Mouse (Mus musculus) stomach, postnatal 0 days (tissue): ENCODE measurements at regions not wholly inside any gene's neighbourhood (a gene's known extent, or its start where the extent isn't known, plus 50 kb on each side); places are given as distances from the start of the nearest gene placed in this dataset.

ENCODE experiments used
- CTCF ChIP-seq: IDR thresholded peaks from 2 replicates; pipeline ENCODE4 v1.5.1; 2016; ENCODE audit warnings: antibody characterized with exemption, low read depth, mild to moderate bottlenecking, moderate library complexity
- EP300 ChIP-seq: optimal IDR thresholded peaks from 2 replicates; pipeline ENCODE3; 2016; ENCODE audit warnings: antibody characterized with exemption

- TF ChIP-seq CTCF (no peak), EP300 (no peak)
Observed at GRCm38 (mm10) chr14:46661118-46661791, 99.1 kb upstream of the Cdkn3 start.
